Mouse (Mus musculus): ENCODE measurements around the gene Clec5a. TPM values are rescaled to one million over a fixed set of nuclear protein-coding genes. Genes with fewer than 3 reads are reported as not detected.

Clec5a gene
- polyA plus RNA-seq, 1 experiment from 2014 or later = 0.43 TPM

- ATAC-seq (ENCODE audit: low FRiP score, low TSS enrichment) = no peak
- Histone ChIP-seq H3K27me3 (ENCODE audit: control insufficient read depth, insufficient read depth, low read length) (no peaks in the 10 kb centered on the region), H3K9me3 (ENCODE audit: control insufficient read depth, low read length) (no peaks in the 10 kb centered on the region), H3K9ac (ENCODE audit: low read depth, low read length) (no peak overlapping the region), H3K4me2 (replicated peaks; ENCODE audit: low read depth, low read length) (no peak overlapping the region), H3K36me3 (ENCODE audit: control insufficient read depth, insufficient read depth, low read length) (no peaks in the 10 kb centered on the region), H3K4me3 (ENCODE audit: low read length) (no peak overlapping the region), H3K4me1 (ENCODE audit: control insufficient read depth, insufficient read depth, low read length) (no peaks in the 10 kb centered on the region), H3K27ac (ENCODE audit: low read depth, low read length) (no peak overlapping the region)
- WGBS = 72% methylated on average over 3 of the region's 3 CpGs
Observed at GRCm38 (mm10) chr6:40594804-40595550, 9.4 kb upstream of the Clec5a start.

GRCm38 (mm10) chr6:40588346-40588745, 2.7 kb upstream of the Clec5a start:
- Histone ChIP-seq H3K4me1 (ENCODE audit: control insufficient read depth, insufficient read depth, low read length) (no peaks in the 10 kb centered on the region), H3K9me3 (ENCODE audit: control insufficient read depth, low read length) (no peaks in the 10 kb centered on the region), H3K4me3 (ENCODE audit: low read length) (no peak overlapping the region), H3K4me2 (replicated peaks; ENCODE audit: low read depth, low read length) (no peak overlapping the region), H3K9ac (ENCODE audit: low read depth, low read length) (no peak overlapping the region), H3K27me3 (ENCODE audit: control insufficient read depth, insufficient read depth, low read length) (no peaks in the 10 kb centered on the region), H3K27ac (ENCODE audit: low read depth, low read length) (no peak overlapping the region), H3K36me3 (ENCODE audit: control insufficient read depth, insufficient read depth, low read length) (no peaks in the 10 kb centered on the region)
- ATAC-seq (ENCODE audit: low FRiP score, low TSS enrichment) = no peak
- WGBS = 94% methylated on average over 2 of the region's 2 CpGs

- WGBS = 82% methylated on average over 6 of the region's 6 CpGs
- H3K9ac ChIP-seq (ENCODE audit: low read depth, low read length) = no peak overlapping the region
- H3K27ac ChIP-seq (ENCODE audit: low read depth, low read length) = no peak overlapping the region
- H3K4me3 ChIP-seq (ENCODE audit: low read length) = no peak overlapping the region
- ATAC-seq (ENCODE audit: low FRiP score, low TSS enrichment) = no peak
- H3K9me3 ChIP-seq (ENCODE audit: control insufficient read depth, low read length) = no peaks in the 10 kb centered on the region
- H3K27me3 ChIP-seq (ENCODE audit: control insufficient read depth, insufficient read depth, low read length) = no peaks in the 10 kb centered on the region
- H3K4me2 ChIP-seq (replicated peaks; ENCODE audit: low read depth, low read length) = no peak overlapping the region
- H3K36me3 ChIP-seq (ENCODE audit: control insufficient read depth, insufficient read depth, low read length) = no peaks in the 10 kb centered on the region
- no peaks in the 10 kb centered on the region for H3K4me1 ChIP-seq (ENCODE audit: control insufficient read depth, insufficient read depth, low read length)
Observed at GRCm38 (mm10) chr6:40584336-40584735, 1.3 kb downstream of the Clec5a start.

- Histone ChIP-seq H3K36me3 (ENCODE audit: control insufficient read depth, insufficient read depth, low read length) (no peaks in the 10 kb centered on the region), H3K9ac (ENCODE audit: low read depth, low read length) (no peak overlapping the region), H3K9me3 (ENCODE audit: control insufficient read depth, low read length) (no peaks in the 10 kb centered on the region), H3K27ac (ENCODE audit: low read depth, low read length) (no peak overlapping the region), H3K27me3 (ENCODE audit: control insufficient read depth, insufficient read depth, low read length) (no peaks in the 10 kb centered on the region), H3K4me1 (ENCODE audit: control insufficient read depth, insufficient read depth, low read length) (no peaks in the 10 kb centered on the region), H3K4me3 (ENCODE audit: low read length) (no peak overlapping the region), H3K4me2 (replicated peaks; ENCODE audit: low read depth, low read length) (no peak overlapping the region)
- 88% methylated on average over 1 of the region's 1 CpGs for WGBS
- ATAC-seq (ENCODE audit: low FRiP score, low TSS enrichment) = no peak
Observed at GRCm38 (mm10) chr6:40576305-40576704, 9.3 kb downstream of the Clec5a start.

GRCm38 (mm10) chr6:40573618-40574017, 12.0 kb downstream of the Clec5a start:
- no peaks in the 10 kb centered on the region for H3K9me3 ChIP-seq (ENCODE audit: control insufficient read depth, low read length)
- H3K27me3 ChIP-seq (ENCODE audit: control insufficient read depth, insufficient read depth, low read length) = no peaks in the 10 kb centered on the region
- WGBS = 84% methylated on average over 3 of the region's 3 CpGs
- no peak overlapping the region for H3K4me3 ChIP-seq (ENCODE audit: low read length)
- no peak overlapping the region for H3K4me2 ChIP-seq (replicated peaks; ENCODE audit: low read depth, low read length)
- H3K4me1 ChIP-seq (ENCODE audit: control insufficient read depth, insufficient read depth, low read length) = no peaks in the 10 kb centered on the region
- no peaks in the 10 kb centered on the region for H3K36me3 ChIP-seq (ENCODE audit: control insufficient read depth, insufficient read depth, low read length)
- no peak for ATAC-seq (ENCODE audit: low FRiP score, low TSS enrichment)
- no peak overlapping the region for H3K27ac ChIP-seq (ENCODE audit: low read depth, low read length)
- no peak overlapping the region for H3K9ac ChIP-seq (ENCODE audit: low read depth, low read length)

- Histone ChIP-seq H3K27ac (ENCODE audit: low read depth, low read length) (no peak within 1 kb of the TSS), H3K4me3 (ENCODE audit: low read length) (no peak within 1 kb of the TSS), H3K9me3 (ENCODE audit: control insufficient read depth, low read length) (no peaks in the 10 kb centered on the region), H3K4me2 (replicated peaks; ENCODE audit: low read depth, low read length) (no peak within 1 kb of the TSS), H3K9ac (ENCODE audit: low read depth, low read length) (no peak within 1 kb of the TSS), H3K4me1 (ENCODE audit: control insufficient read depth, insufficient read depth, low read length) (no peaks in the 10 kb centered on the region), H3K27me3 (ENCODE audit: control insufficient read depth, insufficient read depth, low read length) (no peaks in the 10 kb centered on the region), H3K36me3 (ENCODE audit: control insufficient read depth, insufficient read depth, low read length) (no peaks in the 10 kb centered on the region)
- WGBS = 91% methylated on average over 3 of the region's 3 CpGs
- ATAC-seq (ENCODE audit: low FRiP score, low TSS enrichment) = no peak
Observed at GRCm38 (mm10) chr6:40569187-40569586, 16.4 kb downstream of the Clec5a start, which contains the start of gene Olfr460. TSS of gene Olfr460 (plus strand) at chr6:40569487.

- Histone ChIP-seq H3K27ac (ENCODE audit: low read depth, low read length) (no peak within 1 kb of the TSS), H3K9ac (ENCODE audit: low read depth, low read length) (no peak within 1 kb of the TSS), H3K4me3 (ENCODE audit: low read length) (no peak within 1 kb of the TSS), H3K36me3 (ENCODE audit: control insufficient read depth, insufficient read depth, low read length) (no peaks in the 10 kb centered on the region), H3K9me3 (ENCODE audit: control insufficient read depth, low read length) (no peaks in the 10 kb centered on the region), H3K27me3 (ENCODE audit: control insufficient read depth, insufficient read depth, low read length) (no peaks in the 10 kb centered on the region), H3K4me2 (replicated peaks; ENCODE audit: low read depth, low read length) (no peak within 1 kb of the TSS), H3K4me1 (ENCODE audit: control insufficient read depth, insufficient read depth, low read length) (no peaks in the 10 kb centered on the region)
- ATAC-seq (ENCODE audit: low FRiP score, low TSS enrichment) = no peak
- 89% methylated on average over 2 of the region's 2 CpGs for WGBS
Observed at GRCm38 (mm10) chr6:40554950-40555349, 30.7 kb downstream of the Clec5a start, which contains the start of gene Olfr461. TSS of gene Olfr461 (minus strand) at chr6:40555050.

GRCm38 (mm10) chr6:40544690-40545089, 40.9 kb downstream of the Clec5a start:
- Histone ChIP-seq H3K4me3 (ENCODE audit: low read length) (no peak overlapping the region), H3K36me3 (ENCODE audit: control insufficient read depth, insufficient read depth, low read length) (no peaks in the 10 kb centered on the region), H3K9ac (ENCODE audit: low read depth, low read length) (no peak overlapping the region), H3K27me3 (ENCODE audit: control insufficient read depth, insufficient read depth, low read length) (no peaks in the 10 kb centered on the region), H3K9me3 (ENCODE audit: control insufficient read depth, low read length) (no peaks in the 10 kb centered on the region), H3K4me1 (ENCODE audit: control insufficient read depth, insufficient read depth, low read length) (no peaks in the 10 kb centered on the region), H3K4me2 (replicated peaks; ENCODE audit: low read depth, low read length) (no peak overlapping the region), H3K27ac (ENCODE audit: low read depth, low read length) (no peak overlapping the region)
- no peak for ATAC-seq (ENCODE audit: low FRiP score, low TSS enrichment)
- 89% methylated on average over 10 of the region's 10 CpGs for WGBS

All from kidney, embryonic 14.5 days (tissue).